Mouse (Mus musculus) bone marrow macrophage, adult 2 months (primary cell): ENCODE measurements around the gene Srpx.

Source experiments
- CTCF ChIP-seq: IDR thresholded peaks from 2 replicates; pipeline ENCODE4 v1.5.1; 2012; ENCODE audit warnings: low read depth, mild to moderate bottlenecking, low read length, moderate library complexity
- POLR2A ChIP-seq: IDR thresholded peaks from 2 replicates; pipeline ENCODE4 v1.6.1; 2012; ENCODE audit warnings: mild to moderate bottlenecking, low read depth, low read length, borderline replicate concordance

DNA sequence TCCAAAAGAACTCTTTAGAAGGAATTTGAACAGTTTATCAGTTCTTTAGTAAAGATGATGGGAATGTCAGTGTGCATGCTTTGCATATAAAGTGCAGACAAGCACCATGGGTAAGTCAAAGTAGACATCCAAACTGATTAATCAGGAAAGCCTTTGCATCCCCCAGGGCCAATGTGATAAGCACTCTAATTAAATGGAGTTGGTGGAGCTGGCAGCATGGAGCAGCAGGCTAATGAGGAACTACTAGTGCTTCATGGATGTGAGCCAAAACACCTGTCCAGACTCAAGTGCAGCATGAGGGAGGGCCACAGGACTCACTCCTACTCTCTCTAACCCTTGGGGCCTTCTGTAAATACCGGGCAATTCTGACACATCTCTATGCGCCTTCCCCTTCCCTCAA lies 46.0 kb downstream of the Srpx start:
- TF ChIP-seq CTCF, result no peak
- no peak for TF ChIP-seq POLR2A
